Mouse (Mus musculus) thymus, adult 2 months (tissue): Measurements from ENCODE around the gene Mid1. TPM values are rescaled to one million over a fixed set of nuclear protein-coding genes. Genes with fewer than 3 reads are reported as not detected.

ENCODE experiments used
- DNase-seq: peaks from one replicate; pipeline ENCODE4 v3.0.0; 2021
- H3K27ac ChIP-seq: fragments of 200-500 bp; 2 replicates; pipeline ENCODE4 v1.5.1; 2012; ENCODE audit warnings: low read length, control low read depth; ENCODE audit not compliant: control insufficient read depth, insufficient read depth
- H3K27me3 ChIP-seq: fragments of 200-500 bp; 2 replicates; pipeline ENCODE4 v1.6.1; 2012; ENCODE audit warnings: mild to moderate bottlenecking, low read length, moderate library complexity, mixed read lengths; ENCODE audit not compliant: control insufficient read depth, insufficient read depth
- H3K36me3 ChIP-seq: fragments of 200-500 bp; 2 replicates; pipeline ENCODE4 v1.6.1; 2012; ENCODE audit warnings: mild to moderate bottlenecking, low read length, moderate library complexity; ENCODE audit not compliant: control insufficient read depth, insufficient read depth
- H3K4me1 ChIP-seq: fragments of 200-500 bp; replicated peaks from 2 replicates; pipeline ENCODE4 v1.6.1; 2012; ENCODE audit warnings: low read length; ENCODE audit not compliant: control insufficient read depth, insufficient read depth
- H3K4me3 ChIP-seq: fragments of 200-500 bp; 2 replicates; pipeline ENCODE4 v1.5.1; 2012; ENCODE audit warnings: mild to moderate bottlenecking, low read length, control low read depth, moderate library complexity; ENCODE audit not compliant: control insufficient read depth, insufficient read depth
- CTCF ChIP-seq: fragments of 200-500 bp; IDR thresholded peaks from 2 replicates; pipeline ENCODE4 v1.5.1; 2012; ENCODE audit warnings: mild to moderate bottlenecking, control low read depth, low read length, moderate library complexity, borderline replicate concordance; ENCODE audit not compliant: control insufficient read depth, poor library complexity, insufficient read depth; ENCODE audit errors: extremely low read depth
- POLR2A ChIP-seq: fragments of 200-500 bp; IDR thresholded peaks from 2 replicates; pipeline ENCODE4 v1.6.1; 2012; ENCODE audit warnings: mild to moderate bottlenecking, low read length, control low read depth, moderate library complexity; ENCODE audit not compliant: control insufficient read depth, poor library complexity, insufficient read depth; ENCODE audit errors: extremely low read depth
- WGBS: fragments of 180-500 bp; shearing (Covaris S2); methylation state at CpG from one replicate; pipeline ENCODE4 v1.1.7; 2018; 5-methylcytosine and 5-hydroxymethylcytosine counted together
- polyA plus RNA-seq: library from polyadenylated mRNA; depleted of rRNA; stranded (reverse); fragments of >200 nt; gene quantifications from 2 replicates; pipeline ENCODE4 v1.2.3, GENCODE M21; 2012

The Mid1 gene
- polyA plus RNA-seq, 1 experiment, result 10.4 TPM

GRCm38 (mm10) chrX:169830052-169830451 is 145.1 kb downstream of the Mid1 start:
- Histone ChIP-seq H3K4me3 (no peak overlapping the region), H3K36me3 (no peaks in the 10 kb centered on the region), H3K27me3 (no peaks in the 10 kb centered on the region), H3K4me1 (peaks cover 5% of the 10 kb centered on the region), H3K27ac (no peak overlapping the region)
- TF ChIP-seq CTCF (no peak), POLR2A (no peak)
- DNase-seq, result no peak
- WGBS, result 89% methylated on average over 4 of the region's 4 CpGs

GRCm38 (mm10) chrX:169837947-169838649 is 153.1 kb downstream of the Mid1 start:
- Histone ChIP-seq H3K4me3 (no peak overlapping the region), H3K27ac (no peak overlapping the region), H3K27me3 (no peaks in the 10 kb centered on the region), H3K4me1 (no peaks in the 10 kb centered on the region), H3K36me3 (no peaks in the 10 kb centered on the region)
- no peak for DNase-seq
- 68% methylated on average over 5 of the region's 5 CpGs for WGBS
- TF ChIP-seq CTCF, result no peak
- no peak for TF ChIP-seq POLR2A

GRCm38 (mm10) chrX:169838650-169838971 is 153.6 kb downstream of the Mid1 start:
- no peak overlapping the region for H3K4me3 ChIP-seq
- WGBS, result 96% methylated on average over 2 of the region's 2 CpGs
- H3K27ac ChIP-seq, result no peak overlapping the region
- H3K27me3 ChIP-seq, result no peaks in the 10 kb centered on the region
- no peaks in the 10 kb centered on the region for H3K36me3 ChIP-seq
- DNase-seq, result no peak
- no peak for TF ChIP-seq POLR2A
- no peak for TF ChIP-seq CTCF
- no peaks in the 10 kb centered on the region for H3K4me1 ChIP-seq

GRCm38 (mm10) chrX:169843267-169843666 is 158.3 kb downstream of the Mid1 start:
- H3K36me3 ChIP-seq, result no peaks in the 10 kb centered on the region
- WGBS, result 97% methylated on average over 1 of the region's 1 CpGs
- TF ChIP-seq CTCF, result no peak
- no peak for TF ChIP-seq POLR2A
- H3K4me3 ChIP-seq, result no peak overlapping the region
- H3K4me1 ChIP-seq, result no peaks in the 10 kb centered on the region
- no peaks in the 10 kb centered on the region for H3K27me3 ChIP-seq
- DNase-seq, result no peak
- H3K27ac ChIP-seq, result no peak overlapping the region

- H3K27ac ChIP-seq, result no peak overlapping the region
- no peaks in the 10 kb centered on the region for H3K27me3 ChIP-seq
- 60% methylated on average over 5 of the region's 5 CpGs for WGBS
- H3K4me3 ChIP-seq, result no peak overlapping the region
- H3K4me1 ChIP-seq, result no peaks in the 10 kb centered on the region
- TF ChIP-seq CTCF (no peak), POLR2A (no peak)
- no peak for DNase-seq
- no peaks in the 10 kb centered on the region for H3K36me3 ChIP-seq
Measured at GRCm38 (mm10) chrX:169844150-169844772, 159.3 kb downstream of the Mid1 start.

- DNase-seq, result no peak
- 83% methylated on average over 3 of the region's 3 CpGs for WGBS
- H3K36me3 ChIP-seq, result no peaks in the 10 kb centered on the region
- TF ChIP-seq CTCF, result no peak
- no peak for TF ChIP-seq POLR2A
- no peaks in the 10 kb centered on the region for H3K4me1 ChIP-seq
- H3K27ac ChIP-seq, result no peak overlapping the region
- no peaks in the 10 kb centered on the region for H3K27me3 ChIP-seq
- no peak overlapping the region for H3K4me3 ChIP-seq
Measured at GRCm38 (mm10) chrX:169846187-169846586, 161.2 kb downstream of the Mid1 start.
